Mouse (Mus musculus) ES-E14 (cell line): Measurements from ENCODE around the gene Wasf2.

ENCODE experiments used
- HCFC1 ChIP-seq: IDR thresholded peaks from 2 replicates; pipeline ENCODE4 v1.6.1; 2012; ENCODE audit warnings: low read length, inconsistent platforms, borderline replicate concordance; ENCODE audit not compliant: insufficient read depth
- MAFK ChIP-seq: IDR thresholded peaks from 2 replicates; pipeline ENCODE4 v1.6.1; 2014; ENCODE audit warnings: mild to moderate bottlenecking, low read depth, low read length, inconsistent platforms; ENCODE audit not compliant: insufficient read depth
- ZNF384 ChIP-seq: IDR thresholded peaks from 2 replicates; pipeline ENCODE4 v1.6.1; 2012; ENCODE audit warnings: low read depth, low read length, inconsistent platforms

GRCm38 (mm10) chr4:133092453-133092901 lies 37.8 kb upstream of the Wasf2 start:
- TF ChIP-seq MAFK (no peak), HCFC1 (no peak), ZNF384 (no peak)
